Mouse (Mus musculus): ENCODE measurements around the gene Eml2. TPM values are rescaled to one million over a fixed set of nuclear protein-coding genes. Genes with fewer than 3 reads are reported as not detected.
A peak's percentile ranks its signal among the peaks of the same experiment; 100 is the strongest.

The Eml2 gene
- polyA plus RNA-seq, 1 experiment from 2014 or later = 11.6 TPM

- Histone ChIP-seq H3K4me3 (replicated peaks) (peak overlapping the region; percentile 70), H3K27me3 (replicated peaks) (peaks cover 33% of the 10 kb centered on the region), H3K36me3 (peaks cover 18% of the 10 kb centered on the region; the same call in 1 of the 2 replicates), H3K9me3 (replicated peaks) (no peaks in the 10 kb centered on the region), H3K9ac (replicated peaks) (no peak overlapping the region; the same call in 1 of the 2 replicates), H3K4me1 (peaks cover 51% of the 10 kb centered on the region), H3K4me2 (peak overlapping the region; percentile 79), H3K27ac (replicated peaks) (no peak overlapping the region)
- 5% methylated on average over 27 of the region's 27 CpGs for WGBS
- ATAC-seq (ENCODE audit: low FRiP score) = no peak
These were observed 2.3 kb downstream of the Eml2 start for GRCm38 (mm10) chr7:19178443-19179092.

- H3K27me3 ChIP-seq (replicated peaks) = peaks cover 33% of the 10 kb centered on the region
- peak overlapping the region; percentile 29; the same call in 1 of the 2 replicates for H3K9ac ChIP-seq (replicated peaks)
- peaks cover 18% of the 10 kb centered on the region; the same call in 1 of the 2 replicates for H3K36me3 ChIP-seq
- no peak overlapping the region for H3K27ac ChIP-seq (replicated peaks)
- no peaks in the 10 kb centered on the region for H3K9me3 ChIP-seq (replicated peaks)
- H3K4me3 ChIP-seq (replicated peaks) = peak overlapping the region; percentile 70
- peak overlapping the region; percentile 79 for H3K4me2 ChIP-seq
- ATAC-seq (ENCODE audit: low FRiP score) = no peak
- peaks cover 50% of the 10 kb centered on the region for H3K4me1 ChIP-seq
- under 1% methylated on average over 31 of the region's 32 CpGs for WGBS
These were observed 3.0 kb downstream of the Eml2 start for GRCm38 (mm10) chr7:19179173-19179572.

- WGBS = 47% methylated on average over 6 of the region's 6 CpGs
- H3K4me3 ChIP-seq (replicated peaks) = peak overlapping the region; percentile 70
- no peak for ATAC-seq (ENCODE audit: low FRiP score)
- H3K4me1 ChIP-seq = peaks cover 57% of the 10 kb centered on the region
- peaks cover 18% of the 10 kb centered on the region; the same call in 1 of the 2 replicates for H3K36me3 ChIP-seq
- H3K9me3 ChIP-seq (replicated peaks) = no peaks in the 10 kb centered on the region
- H3K4me2 ChIP-seq = peak overlapping the region; percentile 79
- no peak overlapping the region for H3K27ac ChIP-seq (replicated peaks)
- H3K27me3 ChIP-seq (replicated peaks) = peaks cover 33% of the 10 kb centered on the region
- H3K9ac ChIP-seq (replicated peaks) = no peak overlapping the region
These were observed 3.7 kb downstream of the Eml2 start for GRCm38 (mm10) chr7:19179936-19180335.

DNA sequence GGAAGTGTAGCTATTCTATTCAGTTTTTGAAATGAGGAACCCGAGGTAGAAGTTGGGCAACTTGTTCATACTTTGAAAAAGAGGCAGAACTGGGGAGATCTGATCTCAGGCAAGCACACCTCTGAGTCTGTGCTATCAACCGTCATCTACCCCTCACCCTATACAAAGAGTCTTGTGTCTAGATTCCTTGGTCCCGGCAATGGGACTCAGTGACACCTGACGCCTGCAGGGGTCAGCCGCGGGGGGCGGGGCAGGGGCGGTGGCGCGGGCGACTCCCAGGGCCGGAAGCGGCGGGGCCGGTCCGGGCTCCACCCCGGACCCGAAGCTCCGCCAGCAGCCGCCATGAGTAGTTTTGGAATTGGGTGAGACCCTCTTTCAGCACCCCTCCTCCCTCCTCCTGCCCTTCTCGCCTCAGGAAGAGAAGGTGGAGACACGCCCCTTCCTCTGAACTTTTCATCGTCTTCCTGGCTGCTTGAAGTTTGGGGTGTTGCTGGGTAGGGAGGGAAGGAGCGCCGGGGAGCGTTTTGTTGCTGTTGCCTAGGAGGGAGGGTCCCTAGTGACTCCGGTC, 4.7 kb downstream of the Eml2 start:
- WGBS = 4% methylated on average over 27 of the region's 27 CpGs
- peak overlapping the region; percentile 52 for H3K4me2 ChIP-seq
- H3K27me3 ChIP-seq (replicated peaks) = peaks cover 33% of the 10 kb centered on the region
- peaks cover 62% of the 10 kb centered on the region for H3K4me1 ChIP-seq
- no peaks in the 10 kb centered on the region for H3K9me3 ChIP-seq (replicated peaks)
- peaks cover 21% of the 10 kb centered on the region for H3K36me3 ChIP-seq
- ATAC-seq (ENCODE audit: low FRiP score) = no peak
- 0 out of 2 replicates have a peak overlapping the region, but pooled peaks have one; percentile 28 for H3K9ac ChIP-seq (replicated peaks)
- peak overlapping the region; percentile 37 for H3K4me3 ChIP-seq (replicated peaks)
- no peak overlapping the region for H3K27ac ChIP-seq (replicated peaks)

DNA sequence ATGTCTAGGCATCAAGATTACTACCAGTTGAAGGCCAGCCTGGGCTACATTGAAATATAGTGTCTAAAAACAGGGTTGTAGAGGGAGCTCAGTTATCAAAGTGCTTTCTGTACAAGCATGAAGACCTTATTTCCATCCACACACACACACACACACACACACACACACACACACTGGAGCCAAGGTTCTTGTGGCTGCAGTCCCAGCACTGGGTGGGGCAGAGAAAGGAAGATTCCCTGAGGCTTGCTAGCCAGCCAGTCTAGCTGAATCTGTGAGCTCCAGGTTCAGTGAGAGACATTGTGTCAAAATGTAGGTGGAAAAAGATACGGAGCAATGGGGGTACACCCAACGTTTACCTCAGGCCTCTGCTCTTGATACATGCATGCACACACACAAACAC, 8.0 kb downstream of the Eml2 start:
- Histone ChIP-seq H3K4me2 (no peak overlapping the region), H3K36me3 (peaks cover 47% of the 10 kb centered on the region), H3K27ac (replicated peaks) (peak overlapping the region; percentile 57; the same call in 1 of the 2 replicates), H3K4me3 (replicated peaks) (no peak overlapping the region), H3K27me3 (replicated peaks) (peaks cover 15% of the 10 kb centered on the region), H3K9me3 (replicated peaks) (no peaks in the 10 kb centered on the region), H3K9ac (replicated peaks) (no peak overlapping the region), H3K4me1 (peaks cover 32% of the 10 kb centered on the region)
- WGBS = 68% methylated on average over 2 of the region's 2 CpGs
- no peak for ATAC-seq (ENCODE audit: low FRiP score)

DNA sequence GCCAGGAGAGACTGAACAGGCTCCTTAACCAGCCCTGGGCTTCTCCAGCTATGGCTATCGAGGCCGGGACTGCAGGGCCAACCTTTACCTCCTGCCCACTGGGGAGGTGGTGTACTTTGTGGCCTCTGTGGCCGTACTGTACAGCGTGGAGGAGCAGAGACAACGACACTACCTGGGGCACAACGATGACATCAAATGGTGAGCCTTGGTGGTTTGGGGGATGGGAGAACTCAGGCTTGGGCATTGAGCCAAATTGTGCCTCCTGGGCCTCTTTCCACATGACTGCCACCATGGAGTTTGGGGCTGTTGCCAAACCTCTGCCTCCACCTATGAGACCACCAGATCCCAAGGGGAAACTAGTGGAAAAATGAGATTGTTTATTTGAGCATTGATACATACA, 8.5 kb downstream of the Eml2 start:
- peak overlapping the region; percentile 57; the same call in 1 of the 2 replicates for H3K27ac ChIP-seq (replicated peaks)
- H3K9ac ChIP-seq (replicated peaks) = no peak overlapping the region
- peaks cover 27% of the 10 kb centered on the region for H3K4me1 ChIP-seq
- no peaks in the 10 kb centered on the region for H3K9me3 ChIP-seq (replicated peaks)
- ATAC-seq (ENCODE audit: low FRiP score) = peak; percentile 32; the same call in 1 of the 2 replicates
- no peak overlapping the region for H3K4me2 ChIP-seq
- 45% methylated on average over 6 of the region's 6 CpGs for WGBS
- H3K36me3 ChIP-seq = peaks cover 45% of the 10 kb centered on the region
- H3K27me3 ChIP-seq (replicated peaks) = peaks cover 10% of the 10 kb centered on the region
- no peak overlapping the region for H3K4me3 ChIP-seq (replicated peaks)

GRCm38 (mm10) chr7:19194676-19195075, 18.5 kb downstream of the Eml2 start:
- 96% methylated on average over 4 of the region's 4 CpGs for WGBS
- H3K9ac ChIP-seq (replicated peaks) = no peak overlapping the region
- H3K4me3 ChIP-seq (replicated peaks) = no peak overlapping the region
- H3K4me1 ChIP-seq = no peaks in the 10 kb centered on the region
- no peaks in the 10 kb centered on the region for H3K9me3 ChIP-seq (replicated peaks)
- no peak for ATAC-seq (ENCODE audit: low FRiP score)
- no peak overlapping the region for H3K4me2 ChIP-seq
- no peaks in the 10 kb centered on the region for H3K27me3 ChIP-seq (replicated peaks)
- no peak overlapping the region for H3K27ac ChIP-seq (replicated peaks)
- H3K36me3 ChIP-seq = peaks cover 74% of the 10 kb centered on the region

DNA sequence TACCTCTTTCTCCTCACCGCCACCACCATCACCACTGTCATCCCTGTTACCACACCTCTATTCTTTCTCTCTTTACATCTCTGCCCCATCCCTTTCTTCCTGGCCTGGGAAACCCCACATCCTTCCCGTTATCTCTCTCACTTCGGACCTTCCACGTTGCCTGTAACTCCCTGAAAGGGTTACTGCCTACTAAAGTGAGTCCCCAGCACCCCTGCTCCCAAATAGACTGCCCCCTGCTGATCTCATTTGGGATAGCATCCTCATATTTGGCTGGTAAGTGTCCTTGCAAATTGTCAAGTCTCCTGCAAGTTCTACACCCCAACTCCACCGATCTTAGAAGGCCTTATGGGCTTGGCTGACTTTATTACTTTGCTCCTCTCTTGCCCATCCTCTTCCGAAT, 20.5 kb downstream of the Eml2 start:
- 68% methylated on average over 6 of the region's 6 CpGs for WGBS
- peaks cover 71% of the 10 kb centered on the region for H3K36me3 ChIP-seq

DNA sequence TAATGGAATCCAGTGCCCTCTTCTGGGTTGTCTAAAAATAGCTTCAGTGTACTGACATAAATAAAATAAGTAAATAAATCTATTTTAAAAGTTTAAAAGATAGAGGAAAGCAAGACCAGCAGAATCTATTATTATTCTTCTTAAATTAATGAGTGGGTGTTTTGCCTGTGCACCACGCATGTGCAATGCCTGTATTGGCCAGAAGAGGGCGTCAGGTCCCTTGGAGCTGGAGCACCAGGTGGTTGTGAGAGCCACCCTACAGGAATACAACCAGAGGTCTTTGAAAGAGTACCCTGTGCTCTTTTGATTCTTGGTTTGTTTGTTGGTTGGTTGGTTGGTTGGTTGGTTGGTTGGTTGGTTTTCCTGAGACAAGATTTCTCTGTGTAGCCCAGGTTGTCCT, 21.8 kb downstream of the Eml2 start:
- peaks cover 71% of the 10 kb centered on the region for H3K36me3 ChIP-seq
- ATAC-seq (ENCODE audit: low FRiP score) = no peak
- 35% methylated on average over 2 of the region's 2 CpGs for WGBS
- H3K4me3 ChIP-seq (replicated peaks) = no peak overlapping the region
- no peaks in the 10 kb centered on the region for H3K9me3 ChIP-seq (replicated peaks)
- H3K4me1 ChIP-seq = no peaks in the 10 kb centered on the region
- H3K27me3 ChIP-seq (replicated peaks) = no peaks in the 10 kb centered on the region
- H3K9ac ChIP-seq (replicated peaks) = no peak overlapping the region
- no peak overlapping the region for H3K27ac ChIP-seq (replicated peaks)
- no peak overlapping the region for H3K4me2 ChIP-seq

More for the DNA sequence above, 20.5 kb downstream of the Eml2 start:
- H3K9me3 ChIP-seq (replicated peaks) = no peaks in the 10 kb centered on the region
- no peaks in the 10 kb centered on the region for H3K27me3 ChIP-seq (replicated peaks)
- no peak overlapping the region for H3K27ac ChIP-seq (replicated peaks)
- no peak for ATAC-seq (ENCODE audit: low FRiP score)
- no peak overlapping the region for H3K4me3 ChIP-seq (replicated peaks)
- no peak overlapping the region for H3K9ac ChIP-seq (replicated peaks)
- no peak overlapping the region for H3K4me2 ChIP-seq
- H3K4me1 ChIP-seq = no peaks in the 10 kb centered on the region

DNA sequence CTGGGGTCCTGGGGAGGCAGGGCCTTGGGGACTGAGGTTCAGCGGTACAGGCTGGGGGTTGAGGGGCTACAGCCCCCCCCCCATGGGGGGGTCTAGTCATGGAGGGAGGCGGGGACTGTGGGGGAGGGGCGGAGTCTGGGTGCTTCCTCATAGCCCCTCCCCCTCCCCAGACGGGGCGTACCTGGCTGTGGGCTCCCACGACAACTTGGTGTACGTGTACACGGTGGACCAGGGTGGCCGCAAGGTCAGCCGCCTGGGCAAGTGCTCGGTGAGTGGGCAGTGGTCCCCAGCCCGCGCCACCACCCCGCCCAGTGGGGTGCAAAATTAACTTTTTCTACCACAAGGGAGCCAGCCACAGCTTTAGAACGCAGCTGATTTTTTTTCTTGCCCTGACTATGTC, 25.4 kb downstream of the Eml2 start:
- Histone ChIP-seq H3K4me1 (no peaks in the 10 kb centered on the region), H3K27me3 (replicated peaks) (no peaks in the 10 kb centered on the region), H3K36me3 (peaks cover 68% of the 10 kb centered on the region), H3K4me3 (replicated peaks) (no peak overlapping the region), H3K4me2 (no peak overlapping the region), H3K27ac (replicated peaks) (no peak overlapping the region), H3K9me3 (replicated peaks) (no peaks in the 10 kb centered on the region), H3K9ac (replicated peaks) (no peak overlapping the region)
- ATAC-seq (ENCODE audit: low FRiP score) = no peak
- WGBS = 71% methylated on average over 12 of the region's 15 CpGs

- ATAC-seq (ENCODE audit: low FRiP score) = no peak
- no peak overlapping the region for H3K27ac ChIP-seq (replicated peaks)
- no peaks in the 10 kb centered on the region for H3K27me3 ChIP-seq (replicated peaks)
- H3K4me2 ChIP-seq = no peak overlapping the region
- H3K9me3 ChIP-seq (replicated peaks) = no peaks in the 10 kb centered on the region
- no peak overlapping the region for H3K4me3 ChIP-seq (replicated peaks)
- H3K4me1 ChIP-seq = no peaks in the 10 kb centered on the region
- no peak overlapping the region for H3K9ac ChIP-seq (replicated peaks)
- peaks cover 64% of the 10 kb centered on the region for H3K36me3 ChIP-seq
- 53% methylated on average over 15 of the region's 15 CpGs for WGBS
These were observed 26.0 kb downstream of the Eml2 start for GRCm38 (mm10) chr7:19202065-19202850.
